ENCODE assay signal across 12 mouse cellular contexts in the genomic region with DNA sequence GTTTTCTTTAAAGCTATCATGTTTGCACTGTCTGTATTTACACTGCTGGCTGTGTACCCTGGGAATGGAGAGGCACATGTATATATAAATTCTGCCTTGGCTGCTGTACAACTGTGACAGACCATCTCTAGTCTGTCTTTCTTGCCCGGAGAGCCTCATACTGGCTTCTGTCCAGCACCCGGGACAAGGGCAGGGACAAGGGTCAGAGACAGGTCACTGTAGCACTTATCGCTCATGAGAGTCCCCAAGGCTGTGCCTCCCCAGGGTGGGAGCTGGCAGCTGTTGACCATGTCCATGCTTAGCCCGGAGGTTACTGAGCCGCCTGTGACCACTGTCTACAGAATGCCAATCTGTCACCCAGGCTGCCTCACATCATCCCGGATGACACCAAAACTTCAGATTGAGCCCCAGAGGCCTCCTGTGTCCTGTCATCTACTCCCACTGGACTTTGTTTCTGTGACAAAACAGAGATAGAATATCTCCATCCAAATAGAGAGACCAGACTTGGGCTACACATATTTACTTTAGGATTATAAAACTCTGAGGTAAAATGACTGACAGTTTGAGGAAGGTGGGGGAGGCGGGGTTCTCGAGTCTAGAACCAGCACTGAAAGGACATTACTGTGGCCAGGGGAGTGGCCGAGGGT. TPM values are rescaled to one million over a fixed set of nuclear protein-coding genes. Genes with fewer than 3 reads are reported as not detected.
DNase-seq lines count a peak whose midpoint lies in the region; ATAC-seq and TF ChIP-seq lines count a peak whose summit lies in the region.
"Had no signal": no experiment of that assay in that cellular context is flagged by ENCODE, and none has a peak within 500 bp of the region (broad histone marks: within the 10 kb centered on the region; RNA-seq: fewer than 3 reads in every experiment).

No protein-coding gene starts in this region.

- peak; percentile 24; the same call in 1 of the 2 replicates for ATAC-seq in liver, embryonic 14.5 days (ENCODE audit: insufficient read depth)
- ATAC-seq in stomach, postnatal 0 days (ENCODE audit: low FRiP score, low TSS enrichment) = no peak

- WGBS in heart, embryonic 10.5 days = 54% methylated on average over 9 of the region's 9 CpGs
- WGBS in liver, embryonic 14.5 days (ENCODE audit: insufficient replicate concordance) = 57% methylated on average over 9 of the region's 9 CpGs
- 44% methylated on average over 9 of the region's 9 CpGs for WGBS in stomach, postnatal 0 days

- DNase-seq in left cerebral cortex, adult 2 months (ENCODE audit: extremely low spot score in 1 of 2, low spot score in 2 of 2) = no peak
- no peak for DNase-seq in left cerebral cortex, adult 8-10 months (ENCODE audit: low spot score in 2 of 2)
- no peak for DNase-seq in heart, embryonic 10.5 days (ENCODE audit: low spot score)
- no peak for DNase-seq in liver, embryonic 14.5 days (ENCODE audit: low read depth in 3 of 3, low spot score in 3 of 3)
- no peak for DNase-seq in stomach, postnatal 0 days (ENCODE audit: low spot score)
- DNase-seq in frontal cortex, postnatal 25 days (ENCODE audit: low spot score in 2 of 2) = no peak
- DNase-seq in left cerebral cortex, postnatal 25 days (ENCODE audit: low spot score in 2 of 2) = no peak
- DNase-seq in left cerebral cortex, postnatal 14 days (ENCODE audit: low spot score in 2 of 2) = no peak
- DNase-seq: gastrocnemius, postnatal 14 days; layer of hippocampus, adult 9-11 months; midbrain, embryonic 14.5 days had no signal

- no peak for TF ChIP-seq EP300 in liver, embryonic 14.5 days (IDR thresholded peaks at IDR 0.05; ENCODE audit: low read depth)
- TF ChIP-seq EP300 in stomach, postnatal 0 days (optimal IDR thresholded peaks at IDR 0.05) = no peak

- TF ChIP-seq CTCF in left cerebral cortex, adult 2 months (IDR thresholded peaks at IDR 0.05) = no peak
- no peak for TF ChIP-seq CTCF in liver, embryonic 14.5 days (IDR thresholded peaks at IDR 0.05; ENCODE audit: low read depth)
- no peak for TF ChIP-seq CTCF in stomach, postnatal 0 days (IDR thresholded peaks at IDR 0.05; ENCODE audit: low read depth)

- H3K27me3 ChIP-seq in heart, embryonic 10.5 days (ENCODE audit: insufficient read depth, poor library complexity, severe bottlenecking) = no peaks in the 10 kb centered on the region
- no peaks in the 10 kb centered on the region for H3K27me3 ChIP-seq in liver, embryonic 14.5 days (ENCODE audit: control insufficient read depth, insufficient read depth, low read length)
- H3K27me3 ChIP-seq in stomach, postnatal 0 days (ENCODE audit: control insufficient read depth, insufficient read depth, low read length) = no peaks in the 10 kb centered on the region

- no peak overlapping the region for H3K4me3 ChIP-seq in left cerebral cortex, adult 2 months
- H3K4me3 ChIP-seq in heart, embryonic 10.5 days = no peak overlapping the region
- H3K4me3 ChIP-seq in liver, embryonic 14.5 days (ENCODE audit: insufficient read depth in 1 of 2, low read depth in 2 of 2, low read length in 2 of 2) = no peak overlapping the region
- H3K4me3 ChIP-seq in stomach, postnatal 0 days (ENCODE audit: low read depth, low read length) = no peak overlapping the region

- peaks cover 18% of the 10 kb centered on the region for H3K36me3 ChIP-seq in heart, embryonic 10.5 days
- H3K36me3 ChIP-seq in liver, embryonic 14.5 days (replicated peaks; ENCODE audit: control insufficient read depth, insufficient read depth, low read depth) = no peaks in the 10 kb centered on the region
- no peaks in the 10 kb centered on the region for H3K36me3 ChIP-seq in stomach, postnatal 0 days (ENCODE audit: control insufficient read depth, insufficient read depth, low read length)
- H3K36me3 ChIP-seq: G1E had no signal

- no peak overlapping the region for H3K4me2 ChIP-seq in liver, embryonic 14.5 days (ENCODE audit: low read depth)
- no peak overlapping the region for H3K4me2 ChIP-seq in stomach, postnatal 0 days (replicated peaks; ENCODE audit: low read depth)

- H3K9me3 ChIP-seq in heart, embryonic 10.5 days = no peaks in the 10 kb centered on the region
- H3K9me3 ChIP-seq in liver, embryonic 14.5 days (ENCODE audit: control insufficient read depth, low read length) = no peaks in the 10 kb centered on the region
- H3K9me3 ChIP-seq in stomach, postnatal 0 days (ENCODE audit: control insufficient read depth, low read length) = no peaks in the 10 kb centered on the region
- H3K9me3 ChIP-seq: G1E had no signal

- intact Hi-C loops in left cerebral cortex, adult 2 months (cut with DNase I) = no loop called here
- intact Hi-C loops in left cerebral cortex, postnatal 25 days (cut with DNase I) = no loop called here
- intact Hi-C loops in left cerebral cortex, postnatal 14 days (cut with DNase I) = no loop called here

- no peak overlapping the region for H3K9ac ChIP-seq in liver, embryonic 14.5 days (replicated peaks)
- H3K9ac ChIP-seq in stomach, postnatal 0 days (ENCODE audit: low read length) = no peak overlapping the region

- peak overlapping the region; percentile 54; the same call in 1 of the 2 replicates for H3K27ac ChIP-seq in left cerebral cortex, adult 2 months
- peak overlapping the region; percentile 71; the same call in 1 of the 2 replicates for H3K27ac ChIP-seq in heart, embryonic 10.5 days
- H3K27ac ChIP-seq in liver, embryonic 14.5 days = no peak overlapping the region
- peak overlapping the region; percentile 40; the same call in 1 of the 2 replicates for H3K27ac ChIP-seq in stomach, postnatal 0 days (replicated peaks)

- H3K4me1 ChIP-seq in heart, embryonic 10.5 days = peaks cover 82% of the 10 kb centered on the region
- H3K4me1 ChIP-seq in liver, embryonic 14.5 days (replicated peaks; ENCODE audit: control insufficient read depth in 2 of 2, insufficient read depth in 2 of 2, low read length in 1 of 2) = peaks cover 0 to 31% of the 10 kb centered on the region in 2 experiments; a peak in 3 of 4 replicates
- H3K4me1 ChIP-seq in stomach, postnatal 0 days (replicated peaks; ENCODE audit: control insufficient read depth, insufficient read depth) = peaks cover 10% of the 10 kb centered on the region

RNA-seq across cellular contexts. Expression of gene Capn2, which starts 17.8 kb away (rescaled TPM):
- total RNA-seq in left cerebral cortex, adult 2 months (2021) = 10 to 100 TPM; 61.2 to 63.7 TPM
- total RNA-seq in left cerebral cortex, adult 8-10 months (2022) = 10 to 100 TPM; 66.6 to 73.1 (median 71.6) TPM
- polyA plus RNA-seq in heart, embryonic 10.5 days (2016; fragmentation: Nextera tagmentation; extraction: Ambion mirVana) = 96.0 and 107 TPM in 2 replicates
- 6.5 and 9.8 TPM in 2 replicates for polyA plus RNA-seq in liver, embryonic 14.5 days (2012; rRNA removed)
- polyA plus RNA-seq in liver, embryonic 14.5 days (2014; fragmentation: Nextera tagmentation; extraction: Ambion mirVana) = 13.6 and 16.4 TPM in 2 replicates
- 54.4 and 55.6 TPM in 2 replicates for polyA plus RNA-seq in stomach, postnatal 0 days (2015; fragmentation: Nextera tagmentation; extraction: Ambion mirVana)
- 10 to 100 TPM; 52.9 to 61.4 TPM for total RNA-seq in left cerebral cortex, postnatal 25 days (2021)
- 10 to 100 TPM; 55.6 to 59.4 TPM for total RNA-seq in left cerebral cortex, postnatal 14 days (2021)
- polyA plus RNA-seq: G1E had no signal
